Mouse (Mus musculus) ES-CJ7 (cell line): ENCODE measurements at regions not wholly inside any gene's neighbourhood (a gene's known extent, or its start where the extent isn't known, plus 50 kb on each side); places are given as distances from the start of the nearest gene placed in this dataset.
A peak's percentile ranks its signal among the peaks of the same experiment; 100 is the strongest.

Experiments
- DNase-seq: peaks from one replicate; pipeline ENCODE4 v3.0.0; 2011; ENCODE audit warnings: low read depth, low spot score

GRCm38 (mm10) chr10:53852091-53852490 lies 101.2 kb upstream of the Fam184a start:
- no peak for DNase-seq

- no peak for DNase-seq
Measured at GRCm38 (mm10) chr10:53850568-53850967, 99.6 kb upstream of the Fam184a start.

GRCm38 (mm10) chr10:53813244-53813620 lies 62.3 kb upstream of the Fam184a start:
- no peak for DNase-seq

DNA sequence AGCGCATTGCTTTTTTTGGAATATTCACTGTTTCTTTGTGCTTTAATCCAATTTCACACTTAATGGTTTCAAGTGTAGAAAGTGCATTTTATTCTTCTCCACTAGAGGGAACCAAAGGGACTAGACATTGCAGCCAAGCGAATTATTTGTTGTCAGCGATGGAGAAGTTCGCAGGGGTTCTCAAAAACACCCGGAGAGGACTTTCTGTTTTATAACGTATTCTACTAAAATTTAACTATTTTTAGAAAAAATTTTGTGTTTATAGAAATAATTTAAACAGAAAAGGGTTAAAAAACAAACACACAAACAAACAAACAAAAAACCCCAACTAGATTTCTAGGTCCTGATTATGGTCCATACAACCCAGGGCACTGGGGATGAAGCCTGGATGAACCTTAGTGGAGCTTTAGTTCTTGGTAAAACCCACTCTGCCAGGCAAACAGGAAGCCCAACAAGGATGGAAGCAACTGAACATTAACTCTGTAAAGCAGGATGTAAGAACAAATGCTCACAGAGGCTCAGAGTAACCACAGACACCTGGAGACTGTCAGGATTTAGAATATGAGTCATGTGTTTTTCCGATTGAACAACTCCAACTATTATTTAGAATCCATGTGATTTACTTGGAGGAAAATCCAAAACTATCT lies 61.8 kb upstream of the Fam184a start:
- peak; percentile 36 for DNase-seq

DNA sequence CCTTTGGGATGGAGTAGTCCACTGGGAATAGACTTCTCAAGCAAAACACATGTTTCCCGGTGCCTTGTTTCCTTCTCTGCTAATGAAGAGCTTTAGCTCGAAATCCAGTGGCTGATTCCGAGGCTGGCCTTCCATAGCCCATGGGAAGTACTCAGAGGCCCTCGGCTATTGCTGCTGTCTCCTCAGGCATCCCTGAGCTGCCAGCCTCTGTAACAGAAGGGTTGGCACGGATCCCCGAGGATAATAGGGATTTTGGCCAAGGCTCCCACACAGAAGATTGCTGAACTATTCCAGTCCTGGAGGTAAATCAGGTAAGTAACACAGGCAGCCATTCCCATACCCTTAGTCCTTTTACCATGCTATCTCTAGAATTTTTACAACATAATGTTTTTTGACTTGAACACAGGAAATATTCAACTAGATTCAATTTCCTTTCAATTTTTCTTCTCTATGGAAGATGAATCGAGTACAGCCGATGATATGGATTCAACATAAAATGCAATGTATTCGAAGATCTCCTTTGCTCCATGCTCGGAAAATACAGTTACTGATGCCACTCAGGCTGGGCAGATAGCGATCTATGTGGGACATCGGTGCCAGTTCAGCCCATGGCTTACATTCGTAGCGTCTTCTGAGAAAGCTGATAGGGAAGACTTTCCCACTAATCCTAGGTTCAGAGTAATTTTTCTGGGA lies 61.1 kb upstream of the Fam184a start:
- no peak for DNase-seq

GRCm38 (mm10) chr10:53806697-53807096 lies 55.8 kb upstream of the Fam184a start:
- DNase-seq: peak; percentile 51

GRCm38 (mm10) chr10:53801048-53801641 lies 50.2 kb upstream of the Fam184a start:
- DNase-seq: no peak
